Mouse (Mus musculus): Measurements from ENCODE around the gene Cmss1.

GRCm38 (mm10) chr16:57402910-57403309 lies 203.8 kb downstream of the Cmss1 start:
- TF ChIP-seq POLR2A (IDR thresholded peaks at IDR 0.05; ENCODE audit: insufficient read depth, low read depth, low read length) (no peak), CTCF (IDR thresholded peaks at IDR 0.05; ENCODE audit: insufficient read depth, low read depth, low read length) (no peak)

All from olfactory bulb, adult 2 months (tissue).